Mouse (Mus musculus) neural tube, embryonic 11.5 days (tissue): ENCODE results near the gene Ccdc9. TPM values are rescaled to one million over a fixed set of nuclear protein-coding genes. Genes with fewer than 3 reads are reported as not detected.

Source experiments
- ATAC-seq: fragments of 200-750 bp; cut with Nextera tagmentation; 2 replicates; pipeline ENCODE4 v1.8.0; 2017; ENCODE audit warnings: moderate number of reproducible peaks, mild to moderate bottlenecking, moderate TSS enrichment, moderate library complexity; ENCODE audit not compliant: insufficient read depth, low FRiP score, low TSS enrichment
- DNase-seq: peaks from one replicate; pipeline ENCODE4 v3.0.0-alpha.2; 2015; ENCODE audit warnings: low spot score
- H3K27ac ChIP-seq: fragments of 300-500 bp; sonication (generic); 2 replicates; pipeline ENCODE4 v1.5.1; 2014; ENCODE audit warnings: low read depth, mild to moderate bottlenecking, low read length
- H3K27me3 ChIP-seq: fragments of 300-500 bp; sonication (generic); 2 replicates; pipeline ENCODE4 v1.6.1; 2014; ENCODE audit warnings: mild to moderate bottlenecking, low read length, mixed read lengths; ENCODE audit not compliant: control insufficient read depth, insufficient read depth
- H3K36me3 ChIP-seq: fragments of 300-500 bp; sonication (generic); 2 replicates; pipeline ENCODE4 v1.6.1; 2014; ENCODE audit warnings: mild to moderate bottlenecking, low read length, moderate library complexity, mixed read lengths; ENCODE audit not compliant: control insufficient read depth, insufficient read depth
- H3K4me1 ChIP-seq: fragments of 300-500 bp; sonication (generic); 2 replicates; pipeline ENCODE4 v1.6.1; 2014; ENCODE audit warnings: low read length, mixed read lengths; ENCODE audit not compliant: control insufficient read depth, insufficient read depth
- H3K4me2 ChIP-seq: fragments of 300-500 bp; sonication (generic); 2 replicates; pipeline ENCODE4 v1.6.1; 2014; ENCODE audit warnings: low read depth, mild to moderate bottlenecking, moderate library complexity
- H3K4me3 ChIP-seq: fragments of 300-500 bp; sonication (generic); 2 replicates; pipeline ENCODE4 v1.5.1; 2014; ENCODE audit warnings: low read depth, low read length
- H3K9ac ChIP-seq: fragments of 300-500 bp; sonication (generic); 2 replicates; pipeline ENCODE4 v1.6.1; 2014; ENCODE audit warnings: mild to moderate bottlenecking, low read length
- H3K9me3 ChIP-seq: fragments of 300-500 bp; sonication (generic); 2 replicates; pipeline ENCODE4 v1.6.1; 2016; ENCODE audit warnings: low read length; ENCODE audit not compliant: control insufficient read depth
- WGBS: fragments of 180-500 bp; shearing (Covaris S2); extraction: QIAGEN DNeasy Blood & Tissue Kit; methylation state at CpG from one replicate; pipeline ENCODE4 v1.1.7; 2014; 5-methylcytosine and 5-hydroxymethylcytosine counted together
- polyA plus RNA-seq: library from polyadenylated mRNA; unstranded; fragments of >200 nt; fragmentation: Nextera tagmentation; extraction: Ambion mirVana; gene quantifications from 2 replicates; pipeline ENCODE4 v1.2.1, GENCODE M21; 2014

The Ccdc9 gene
- polyA plus RNA-seq, 1 experiment from 2014 or later, result 19.6 TPM

DNA sequence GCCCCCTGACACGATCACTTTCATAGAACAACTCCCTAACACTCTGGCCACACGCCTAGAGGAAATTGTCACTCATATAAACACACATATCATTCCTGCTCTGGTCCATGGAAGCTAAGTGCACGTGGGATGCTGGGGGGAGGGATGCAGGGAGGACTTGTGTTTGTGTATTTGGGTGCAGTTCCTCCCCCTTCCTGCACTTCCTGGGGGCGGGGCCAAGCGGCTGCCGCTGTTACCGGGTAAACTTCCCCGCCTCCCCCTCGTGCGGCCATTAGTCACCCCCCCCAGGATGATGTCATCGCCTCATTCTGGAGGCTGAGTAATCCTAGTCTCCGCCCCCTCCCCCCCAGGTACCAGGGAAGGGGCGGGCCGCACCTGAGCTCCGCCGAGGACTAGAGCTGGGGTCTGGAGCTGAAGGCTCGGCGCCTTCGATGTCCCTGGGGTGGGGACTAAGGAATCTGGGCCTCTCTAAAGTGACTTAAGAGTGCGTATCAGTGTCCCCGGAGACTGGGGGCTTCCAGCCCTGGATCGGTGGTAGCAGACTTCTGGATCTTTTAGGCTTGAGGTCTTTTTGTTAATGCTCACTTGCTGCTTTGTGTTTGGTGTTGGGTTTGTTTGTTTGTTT, 10.3 kb upstream of the Ccdc9 start:
- H3K4me1 ChIP-seq, result peaks cover 6% of the 10 kb centered on the region
- 0 out of 2 replicates have a peak overlapping the region, but pooled peaks have one; percentile 24 for H3K27ac ChIP-seq
- no peaks in the 10 kb centered on the region for H3K36me3 ChIP-seq
- no peaks in the 10 kb centered on the region for H3K9me3 ChIP-seq
- H3K27me3 ChIP-seq, result no peaks in the 10 kb centered on the region
- peak overlapping the region; percentile 42; the same call in 1 of the 2 replicates for H3K9ac ChIP-seq
- ATAC-seq (no peak), DNase-seq (peak; percentile 87)
- H3K4me2 ChIP-seq, result peak overlapping the region; percentile 51
- H3K4me3 ChIP-seq, result peak overlapping the region; percentile 21
- WGBS, result 2% methylated on average over 21 of the region's 22 CpGs

DNA sequence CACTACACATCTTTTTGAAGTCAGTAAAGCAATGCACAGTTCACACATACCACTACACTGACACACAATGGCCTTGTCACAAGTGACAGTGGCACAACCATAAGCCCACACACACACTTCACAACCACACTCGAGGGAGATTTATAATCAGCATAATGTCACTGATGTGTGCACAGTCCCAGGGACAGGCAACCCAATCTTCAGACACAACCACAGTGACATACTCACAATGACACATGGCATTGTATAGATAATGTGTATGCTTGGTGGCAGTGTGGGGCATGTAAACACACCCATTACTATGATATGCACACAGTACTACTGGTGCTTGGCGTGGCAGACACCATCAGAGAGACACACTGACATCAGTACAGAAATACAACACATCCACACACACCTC, 9.6 kb upstream of the Ccdc9 start:
- Histone ChIP-seq H3K9me3 (no peaks in the 10 kb centered on the region), H3K4me3 (no peak overlapping the region), H3K4me1 (peaks cover 6% of the 10 kb centered on the region), H3K9ac (no peak overlapping the region), H3K27ac (no peak overlapping the region), H3K4me2 (no peak overlapping the region; the same call in 1 of the 2 replicates), H3K36me3 (no peaks in the 10 kb centered on the region), H3K27me3 (no peaks in the 10 kb centered on the region)
- 45% methylated on average over 2 of the region's 2 CpGs for WGBS
- DNase-seq (no peak), ATAC-seq (no peak)

DNA sequence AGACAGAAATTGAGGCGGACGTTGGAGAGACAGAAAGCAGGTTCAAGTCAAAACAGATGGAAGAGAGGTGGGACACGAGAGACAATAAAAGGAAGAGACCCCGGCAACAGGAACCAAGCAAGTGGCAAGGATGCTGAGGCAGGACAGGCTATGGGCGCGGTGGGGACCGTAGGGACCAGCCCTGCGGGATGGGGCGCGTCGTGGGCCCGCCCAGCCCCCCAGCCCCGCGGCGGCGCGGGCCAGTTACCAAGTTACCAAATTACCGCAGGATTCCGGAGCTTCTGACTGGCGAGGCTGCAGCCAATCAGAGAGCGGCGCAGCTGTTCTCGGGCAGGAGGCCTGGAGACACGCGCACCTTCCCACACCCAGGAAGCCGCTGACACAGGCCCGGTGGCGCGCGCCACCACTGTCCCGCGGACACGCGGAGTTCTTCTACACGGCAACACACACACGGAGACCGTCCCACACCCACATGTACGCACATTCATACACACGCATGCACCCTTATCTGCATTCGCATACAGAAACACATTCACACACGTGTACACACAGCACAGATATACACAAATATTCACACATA, 8.8 kb upstream of the Ccdc9 start:
- H3K27me3 ChIP-seq, result no peaks in the 10 kb centered on the region
- H3K9ac ChIP-seq, result peak overlapping the region; percentile 52
- peak overlapping the region; percentile 62 for H3K27ac ChIP-seq
- 3% methylated on average over 40 of the region's 41 CpGs for WGBS
- H3K4me3 ChIP-seq, result peak overlapping the region; percentile 35
- no peaks in the 10 kb centered on the region for H3K9me3 ChIP-seq
- DNase-seq (peak; percentile 84), ATAC-seq (peak; percentile 48)
- peak overlapping the region; percentile 84 for H3K4me2 ChIP-seq
- no peaks in the 10 kb centered on the region for H3K36me3 ChIP-seq
- H3K4me1 ChIP-seq, result peaks cover 6% of the 10 kb centered on the region

DNA sequence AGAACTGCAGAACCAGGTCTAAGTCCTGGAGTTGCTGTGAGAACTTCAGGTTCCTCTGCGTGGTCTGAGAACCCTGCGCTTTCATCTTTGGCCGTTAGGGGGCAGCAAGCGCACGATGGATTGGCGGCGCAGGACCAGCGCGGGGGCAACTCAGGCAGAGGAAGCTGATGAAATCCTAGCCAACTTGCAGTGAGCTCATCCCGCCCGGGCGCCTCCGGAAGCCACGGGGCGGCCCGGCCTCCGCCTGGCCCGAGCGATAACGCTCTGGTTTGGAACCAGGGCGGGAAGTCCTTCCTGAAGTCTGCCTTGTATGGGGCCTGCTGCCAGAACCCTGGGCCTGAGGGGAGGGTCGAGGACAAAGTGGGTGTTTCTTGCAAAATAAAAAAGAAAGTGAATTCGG, 8.2 kb upstream of the Ccdc9 start:
- Histone ChIP-seq H3K4me2 (peak overlapping the region; percentile 84), H3K9ac (peak overlapping the region; percentile 52), H3K27ac (peak overlapping the region; percentile 62), H3K27me3 (no peaks in the 10 kb centered on the region), H3K4me3 (peak overlapping the region; percentile 35), H3K4me1 (peaks cover 6% of the 10 kb centered on the region), H3K9me3 (no peaks in the 10 kb centered on the region), H3K36me3 (no peaks in the 10 kb centered on the region)
- ATAC-seq, result peak; percentile 64
- DNase-seq, result peak; percentile 94
- WGBS, result under 1% methylated on average over 23 of the region's 23 CpGs

DNA sequence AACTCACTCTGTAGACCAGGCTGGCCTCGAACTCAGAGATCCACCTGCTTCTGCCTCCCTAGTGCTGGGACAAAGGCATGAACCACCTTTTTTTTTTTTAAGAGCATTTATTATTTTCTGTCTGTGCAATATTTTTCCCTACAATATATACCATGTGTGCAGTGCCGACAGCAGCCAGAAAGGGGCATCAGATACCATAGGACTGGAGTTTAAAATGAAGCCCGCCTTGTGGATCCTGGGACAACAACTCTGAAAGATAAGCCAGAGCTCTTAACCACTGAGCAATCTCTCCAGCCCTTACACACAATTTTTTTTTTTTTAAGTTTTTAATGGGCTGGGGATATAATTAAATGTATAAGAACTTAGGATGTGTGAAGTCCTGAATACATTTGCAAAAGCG, 7.8 kb upstream of the Ccdc9 start:
- ATAC-seq (peak; percentile 6; the same call in 1 of the 2 replicates), DNase-seq (peak; percentile 49)
- Histone ChIP-seq H3K27me3 (no peaks in the 10 kb centered on the region), H3K4me2 (0 out of 2 replicates have a peak overlapping the region, but pooled peaks have one; percentile 84), H3K9me3 (no peaks in the 10 kb centered on the region), H3K4me1 (peaks cover 6% of the 10 kb centered on the region), H3K4me3 (no peak overlapping the region), H3K9ac (no peak overlapping the region), H3K27ac (no peak overlapping the region; the same call in 1 of the 2 replicates), H3K36me3 (no peaks in the 10 kb centered on the region)
- 30% methylated on average over 4 of the region's 4 CpGs for WGBS

DNA sequence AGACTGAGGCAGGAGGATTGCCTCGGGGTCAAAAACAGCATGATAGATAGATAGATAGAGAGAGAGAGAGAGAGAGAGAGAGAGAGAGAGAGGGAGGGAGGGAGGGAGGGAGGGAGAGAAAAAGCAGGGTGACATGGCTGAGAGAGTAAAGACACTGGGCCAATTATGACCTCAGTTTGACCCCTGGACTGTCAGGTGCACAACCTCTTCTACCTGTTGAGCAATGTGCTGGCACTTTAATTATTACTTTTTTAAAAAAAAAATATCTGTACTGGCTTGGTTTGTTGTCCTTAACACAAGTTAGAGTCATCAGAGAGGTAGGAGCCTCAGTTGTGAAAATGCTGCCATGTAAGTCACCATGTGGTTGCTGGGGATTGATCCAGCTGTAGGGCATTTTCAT, 1.2 kb upstream of the Ccdc9 start:
- Histone ChIP-seq H3K27ac (no peak overlapping the region), H3K4me2 (no peak overlapping the region), H3K4me1 (no peaks in the 10 kb centered on the region; the same call in 1 of the 2 replicates), H3K9ac (no peak overlapping the region), H3K36me3 (no peaks in the 10 kb centered on the region), H3K9me3 (no peaks in the 10 kb centered on the region), H3K4me3 (no peak overlapping the region), H3K27me3 (no peaks in the 10 kb centered on the region)
- WGBS, result 77% methylated on average over 1 of the region's 1 CpGs
- no peak for ATAC-seq
- no peak for DNase-seq

DNA sequence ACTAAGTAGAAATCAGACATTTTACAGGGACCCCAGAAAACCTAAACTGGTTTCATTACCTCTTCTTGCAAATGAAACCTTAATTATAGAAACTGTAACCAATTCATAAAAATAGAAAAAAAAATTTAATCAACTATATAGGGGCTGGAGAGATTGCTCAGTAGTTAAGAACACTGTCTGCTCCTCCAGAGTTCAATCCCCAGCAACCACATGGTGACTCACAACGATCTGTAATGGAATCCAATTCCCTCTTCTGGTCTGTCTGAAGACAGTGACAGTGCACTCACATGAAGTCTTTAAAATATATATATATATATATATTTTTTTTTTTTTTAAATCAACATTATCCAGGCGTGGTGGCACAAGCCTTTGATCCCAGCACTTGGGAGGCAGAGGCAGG, 421 bp upstream of the Ccdc9 start:
- no peaks in the 10 kb centered on the region for H3K9me3 ChIP-seq

DNA sequence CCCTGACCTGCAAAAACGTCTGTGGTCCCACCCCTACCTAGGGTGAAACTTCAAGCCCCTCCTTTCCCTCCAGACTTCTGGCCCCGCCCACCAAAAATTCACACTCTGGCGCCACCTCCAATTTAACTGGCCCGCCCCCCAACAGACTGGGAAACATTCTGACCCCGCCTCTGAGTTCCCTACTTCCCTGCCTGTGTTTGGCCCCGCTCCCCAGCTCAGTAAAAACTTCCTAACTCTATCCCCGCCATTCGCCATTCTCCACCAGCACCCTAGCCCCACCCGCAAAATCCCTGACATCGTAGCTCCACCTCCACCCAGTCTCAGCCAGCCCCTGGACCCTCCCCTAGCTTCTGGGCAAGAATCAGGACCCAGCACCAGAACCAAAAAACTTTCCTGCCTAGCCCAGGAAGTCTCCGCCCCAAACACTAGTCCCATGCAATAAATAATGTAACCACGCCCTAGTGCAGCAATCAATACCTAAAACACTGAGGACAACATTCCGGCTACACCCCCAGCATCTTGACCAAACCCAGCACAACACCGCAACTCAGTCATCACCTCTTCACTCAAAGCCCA, 1.1 kb downstream of the Ccdc9 start:
- ATAC-seq (peak; percentile 24), DNase-seq (peak; percentile 43)
- Histone ChIP-seq H3K27me3 (no peaks in the 10 kb centered on the region), H3K9ac (no peak overlapping the region), H3K9me3 (no peaks in the 10 kb centered on the region), H3K36me3 (peaks cover 5% of the 10 kb centered on the region; the same call in 1 of the 2 replicates), H3K4me2 (peak overlapping the region; percentile 42), H3K27ac (no peak overlapping the region), H3K4me1 (no peaks in the 10 kb centered on the region; the same call in 1 of the 2 replicates), H3K4me3 (peak overlapping the region; percentile 75)
- 4% methylated on average over 14 of the region's 14 CpGs for WGBS

More for the DNA sequence above, 421 bp upstream of the Ccdc9 start:
- Histone ChIP-seq H3K36me3 (0 out of 2 replicates have a peak, but pooled peaks cover 2% of the 10 kb centered on the region), H3K9ac (peak overlapping the region; percentile 77), H3K4me2 (peak overlapping the region; percentile 42), H3K27ac (no peak overlapping the region), H3K4me1 (no peaks in the 10 kb centered on the region; the same call in 1 of the 2 replicates), H3K4me3 (peak overlapping the region; percentile 75), H3K27me3 (no peaks in the 10 kb centered on the region)
- DNase-seq (no peak), ATAC-seq (no peak)
- WGBS, result 86% methylated on average over 2 of the region's 2 CpGs
